Mouse (Mus musculus): ENCODE measurements at regions not wholly inside any gene's neighbourhood (a gene's known extent, or its start where the extent isn't known, plus 50 kb on each side); places are given as distances from the start of the nearest gene placed in this dataset.

- Histone ChIP-seq H3K27ac (ENCODE audit: poor library complexity, severe bottlenecking) (no peak overlapping the region), H3K9ac (no peak overlapping the region), H3K36me3 (no peaks in the 10 kb centered on the region), H3K27me3 (replicated peaks) (no peaks in the 10 kb centered on the region), H3K9me3 (replicated peaks) (no peaks in the 10 kb centered on the region), H3K4me1 (replicated peaks) (no peaks in the 10 kb centered on the region), H3K4me2 (no peak overlapping the region), H3K4me3 (no peak overlapping the region)
- ATAC-seq (ENCODE audit: insufficient number of reproducible peaks, low FRiP score), result no peak
Observed at GRCm38 (mm10) chr16:49646479-49646878, 52.6 kb upstream of the Ift57 start.

All from heart, embryonic 12.5 days (tissue).